Mouse (Mus musculus) inflammation-experienced regulatory T-cells, adult 16 weeks (primary cell): ENCODE data around the gene C4bp. TPM values are rescaled to one million over a fixed set of nuclear protein-coding genes. Genes with fewer than 3 reads are reported as not detected.

Experiments used
- polyA plus RNA-seq: library from polyadenylated mRNA; unstranded; fragments of 100-300 nt; shearing (Covaris generic); gene quantifications from one replicate; pipeline ENCODE4 v1.2.1, GENCODE M21; 2017

Gene C4bp
- polyA plus RNA-seq: 0.24 TPM

GRCm38 (mm10) chr1:130661454-130661853, at the start of gene C4bp:
Gene C4bp, minus strand, starts transcription at chr1:130661632.

GRCm38 (mm10) chr1:130629521-130629920, 31.9 kb downstream of the C4bp start, which contains the start of gene Zp3r:
Gene Zp3r, minus strand, starts transcription at chr1:130629621.

Other genes starting within 250 kb of the C4bp start
- gene Cd55b, start 238.6 kb downstream of the C4bp start, polyA plus RNA-seq: not detected
- gene Cd55, start 198.9 kb downstream of the C4bp start, polyA plus RNA-seq: 44.1 TPM
- not detected for gene Zp3r, start 32.0 kb downstream of the C4bp start, polyA plus RNA-seq
- gene Gm29427, start 54.2 kb upstream of the C4bp start, polyA plus RNA-seq: not detected
- gene Yod1, start 55.7 kb upstream of the C4bp start, polyA plus RNA-seq: 7.5 TPM
- gene Pfkfb2, start 67.6 kb upstream of the C4bp start, polyA plus RNA-seq: 7.5 TPM
- gene AA986860, start 70.3 kb upstream of the C4bp start, polyA plus RNA-seq: 0.13 TPM
- 0.66 TPM for gene Fcamr, start 139.3 kb upstream of the C4bp start, polyA plus RNA-seq
- gene Pigr, start 165.1 kb upstream of the C4bp start, polyA plus RNA-seq: 0.17 TPM
- 6.0 TPM for gene Fcmr, start 204.0 kb upstream of the C4bp start, polyA plus RNA-seq
- gene Il24, start 225.8 kb upstream of the C4bp start, polyA plus RNA-seq: not detected
- gene Il20, start 249.8 kb upstream of the C4bp start, polyA plus RNA-seq: not detected